9 mouse cellular contexts compared by ENCODE assay signal in genomic region chr13:23424052-23424380, GRCm38 (mm10). TPM values are rescaled to one million over a fixed set of nuclear protein-coding genes. Genes with fewer than 3 reads are reported as not detected.
DNase-seq lines count a peak whose midpoint lies in the region; ATAC-seq and TF ChIP-seq lines count a peak whose summit lies in the region.
"Had no signal": no experiment of that assay in that cellular context is flagged by ENCODE, and none has a peak within 500 bp of the region (broad histone marks: within the 10 kb centered on the region; RNA-seq: fewer than 3 reads in every experiment).

No protein-coding gene starts in this region.

- peak overlapping the region; percentile 68 for H3K9ac ChIP-seq in kidney, embryonic 16.5 days (replicated peaks; ENCODE audit: low read length)
- H3K9ac ChIP-seq in midbrain, postnatal 0 days (replicated peaks; ENCODE audit: low read length, poor library complexity, severe bottlenecking): peak overlapping the region; percentile 86; the same call in 1 of the 2 replicates

- peak overlapping the region; percentile 80 for H3K27ac ChIP-seq in kidney, embryonic 16.5 days (ENCODE audit: low read length)
- no peak overlapping the region for H3K27ac ChIP-seq in cortical plate, adult 2 months (ENCODE audit: insufficient read depth, low read length)
- H3K27ac ChIP-seq in midbrain, postnatal 0 days (ENCODE audit: low read depth, low read length): no peak overlapping the region

- no peak for DNase-seq in kidney, adult 11 months
- DNase-seq in midbrain, postnatal 0 days (ENCODE audit: low spot score): no peak
- no peak for DNase-seq in MN1 (ENCODE audit: low spot score)
- no peak for DNase-seq in left cerebral cortex, postnatal 14 days (ENCODE audit: low spot score in 2 of 2)
- no peak for DNase-seq in spleen, adult 12 weeks (ENCODE audit: low spot score)

- no peak for ATAC-seq in kidney, embryonic 16.5 days (ENCODE audit: low FRiP score, low TSS enrichment)
- peak; percentile 39 for ATAC-seq in inflammation-experienced regulatory T-cells, adult 6 months
- no peak; the same call in 1 of the 2 replicates for ATAC-seq in midbrain, postnatal 0 days (ENCODE audit: low FRiP score)

- H3K4me1 ChIP-seq in kidney, embryonic 16.5 days (ENCODE audit: insufficient read depth, low read length): peaks cover 8% of the 10 kb centered on the region
- peaks cover 3% of the 10 kb centered on the region for H3K4me1 ChIP-seq in cortical plate, adult 2 months (ENCODE audit: control insufficient read depth, insufficient read depth, low read length)
- 0 out of 2 replicates have a peak, but pooled peaks cover 3% of the 10 kb centered on the region for H3K4me1 ChIP-seq in midbrain, postnatal 0 days (ENCODE audit: insufficient read depth, low read length)

- H3K9me3 ChIP-seq in kidney, embryonic 16.5 days (ENCODE audit: low read length): no peaks in the 10 kb centered on the region
- no peaks in the 10 kb centered on the region for H3K9me3 ChIP-seq in midbrain, postnatal 0 days (ENCODE audit: low read length)

- peak overlapping the region; percentile 98 for H3K4me3 ChIP-seq in kidney, embryonic 16.5 days (ENCODE audit: low read length)
- peak overlapping the region; percentile 93 for H3K4me3 ChIP-seq in cortical plate, adult 2 months (ENCODE audit: insufficient read depth, low read length)
- peak overlapping the region; percentile 92 for H3K4me3 ChIP-seq in midbrain, postnatal 0 days (ENCODE audit: low read depth, low read length)

- WGBS in kidney, embryonic 16.5 days: 0% methylated on average over 7 of the region's 7 CpGs
- WGBS in midbrain, postnatal 0 days: under 1% methylated on average over 7 of the region's 7 CpGs

- peak overlapping the region; percentile 77 for H3K4me2 ChIP-seq in kidney, embryonic 16.5 days (replicated peaks; ENCODE audit: low read depth, low read length)
- peak overlapping the region; percentile 97 for H3K4me2 ChIP-seq in midbrain, postnatal 0 days (ENCODE audit: low read depth, low read length, poor library complexity, severe bottlenecking)

- peaks cover 30% of the 10 kb centered on the region for H3K36me3 ChIP-seq in kidney, embryonic 16.5 days (ENCODE audit: insufficient read depth, low read length)
- H3K36me3 ChIP-seq in midbrain, postnatal 0 days (ENCODE audit: insufficient read depth, low read length): peaks cover 4% of the 10 kb centered on the region; the same call in 1 of the 2 replicates

- intact Hi-C loops in left cerebral cortex, postnatal 14 days (cut with DNase I): loop anchor here (10.0 kb wide), 1 partner anchor 321 kb away; the partner anchor contains the start of genes Hist1h2bb and Hist1h3c

- peak; percentile 1; the same call in 1 of the 2 replicates for TF ChIP-seq POLR2A in cortical plate, adult 2 months (IDR thresholded peaks at IDR 0.05; ENCODE audit: extremely low read depth, insufficient read depth, low read length)

- H3K27me3 ChIP-seq in kidney, embryonic 16.5 days (ENCODE audit: insufficient read depth, low read length): no peaks in the 10 kb centered on the region
- H3K27me3 ChIP-seq in midbrain, postnatal 0 days (ENCODE audit: insufficient read depth, low read length): no peaks in the 10 kb centered on the region

- TF ChIP-seq CTCF in cortical plate, adult 2 months (IDR thresholded peaks at IDR 0.05; ENCODE audit: extremely low read depth, insufficient read depth, low read length): no peak
- no peak for TF ChIP-seq CTCF in midbrain, postnatal 0 days (IDR thresholded peaks at IDR 0.05)

RNA-seq across cellular contexts. Expression of gene Abt1, which starts 0.3 kb away (rescaled TPM):
- polyA plus RNA-seq in kidney, embryonic 16.5 days (2015; fragmentation: Nextera tagmentation; extraction: Ambion mirVana): 13.7 and 14.6 TPM in 2 replicates
- polyA plus RNA-seq in cortical plate, adult 2 months (2012; rRNA removed): 7.8 and 8.3 TPM in 2 replicates
- 10 to 100 TPM; 11.3 to 13.4 (median 12.2) TPM for polyA plus RNA-seq in inflammation-experienced regulatory T-cells, adult 6 months (2017; shearing (Covaris generic))
- 4.9 and 7.3 TPM in 2 replicates for total RNA-seq in midbrain, postnatal 0 days (2014; rRNA removed)
- polyA plus RNA-seq in midbrain, postnatal 0 days (2015; fragmentation: Nextera tagmentation; extraction: Ambion mirVana): 5.2 and 6.0 TPM in 2 replicates
- 1 to 10 TPM; 6.9 to 7.1 TPM for total RNA-seq in left cerebral cortex, postnatal 14 days (2021)

RNA-seq across cellular contexts. Expression of gene Btn1a1, which starts 41.7 kb away (rescaled TPM):
- polyA plus RNA-seq in kidney, embryonic 16.5 days (2015; fragmentation: Nextera tagmentation; extraction: Ambion mirVana): 0.08 and 0.11 TPM in 2 replicates
- polyA plus RNA-seq in cortical plate, adult 2 months (2012; rRNA removed): 0.04 and 0.06 TPM in 2 replicates
- not detected for polyA plus RNA-seq in inflammation-experienced regulatory T-cells, adult 6 months (2017; shearing (Covaris generic))
- 0.05 TPM in 1 of 2 replicates, not detected in the other for total RNA-seq in midbrain, postnatal 0 days (2014; rRNA removed)
- polyA plus RNA-seq in midbrain, postnatal 0 days (2015; fragmentation: Nextera tagmentation; extraction: Ambion mirVana): 0.04 and 0.07 TPM in 2 replicates
- not detected for total RNA-seq in left cerebral cortex, postnatal 14 days (2021)
- total RNA-seq: left cerebral cortex, postnatal 36 days had no signal

RNA-seq across cellular contexts. Expression of gene Zfp322a, which starts 55.0 kb away (rescaled TPM):
- 49.9 and 54.0 TPM in 2 replicates for polyA plus RNA-seq in kidney, embryonic 16.5 days (2015; fragmentation: Nextera tagmentation; extraction: Ambion mirVana)
- polyA plus RNA-seq in cortical plate, adult 2 months (2012; rRNA removed): 14.3 and 14.8 TPM in 2 replicates
- 10 to 100 TPM; 28.6 to 33.1 (median 30.2) TPM for polyA plus RNA-seq in inflammation-experienced regulatory T-cells, adult 6 months (2017; shearing (Covaris generic))
- 19.7 and 32.5 TPM in 2 replicates for total RNA-seq in midbrain, postnatal 0 days (2014; rRNA removed)
- polyA plus RNA-seq in midbrain, postnatal 0 days (2015; fragmentation: Nextera tagmentation; extraction: Ambion mirVana): 31.1 and 31.5 TPM in 2 replicates
- 10 to 100 TPM; 39.5 TPM for total RNA-seq in left cerebral cortex, postnatal 14 days (2021)
